Mouse (Mus musculus) midbrain, embryonic 11.5 days (tissue): ENCODE measurements around the gene 1700122O11Rik. TPM values are rescaled to one million over a fixed set of nuclear protein-coding genes. Genes with fewer than 3 reads are reported as not detected.

Experiments
- ATAC-seq: fragments of 200-750 bp; cut with Nextera tagmentation; 2 replicates; pipeline ENCODE4 v1.8.0; 2017; ENCODE audit warnings: moderate TSS enrichment, moderate library complexity; ENCODE audit not compliant: low FRiP score
- DNase-seq: peaks from one replicate; pipeline ENCODE4 v3.0.0; 2015; ENCODE audit warnings: low spot score; ENCODE audit errors: missing footprints
- H3K27ac ChIP-seq: fragments of 300-500 bp; sonication (generic); 2 replicates; pipeline ENCODE4 v1.5.1; 2014; ENCODE audit warnings: low read depth, low read length
- H3K27me3 ChIP-seq: fragments of 300-500 bp; sonication (generic); 2 replicates; pipeline ENCODE4 v1.6.1; 2014; ENCODE audit warnings: mild to moderate bottlenecking, low read length, moderate library complexity, mixed read lengths; ENCODE audit not compliant: control insufficient read depth, insufficient read depth
- H3K36me3 ChIP-seq: fragments of 300-500 bp; sonication (generic); 2 replicates; pipeline ENCODE4 v1.6.1; 2014; ENCODE audit warnings: mild to moderate bottlenecking, low read length, moderate library complexity, mixed read lengths; ENCODE audit not compliant: control insufficient read depth, insufficient read depth
- H3K4me1 ChIP-seq: fragments of 300-500 bp; sonication (generic); 2 replicates; pipeline ENCODE4 v1.6.1; 2014; ENCODE audit warnings: low read length; ENCODE audit not compliant: control insufficient read depth, insufficient read depth
- H3K4me2 ChIP-seq: fragments of 300-500 bp; sonication (generic); 2 replicates; pipeline ENCODE4 v1.6.1; 2014; ENCODE audit warnings: mild to moderate bottlenecking, moderate library complexity
- H3K4me3 ChIP-seq: fragments of 300-500 bp; sonication (generic); 2 replicates; pipeline ENCODE4 v1.5.1; 2014; ENCODE audit warnings: low read depth, low read length
- H3K9ac ChIP-seq: fragments of 300-500 bp; sonication (generic); 2 replicates; pipeline ENCODE4 v1.6.1; 2014; ENCODE audit warnings: low read length
- H3K9me3 ChIP-seq: fragments of 300-500 bp; sonication (generic); 2 replicates; pipeline ENCODE4 v1.6.1; 2016; ENCODE audit warnings: low read length; ENCODE audit not compliant: control insufficient read depth
- WGBS: fragments of 180-500 bp; shearing (Covaris S2); extraction: QIAGEN DNeasy Blood & Tissue Kit; methylation state at CpG from one replicate; pipeline ENCODE4 v1.1.7; 2014; 5-methylcytosine and 5-hydroxymethylcytosine counted together
- polyA plus RNA-seq: library from polyadenylated mRNA; unstranded; fragments of >200 nt; fragmentation: Nextera tagmentation; extraction: Ambion mirVana; gene quantifications from 2 replicates; pipeline ENCODE4 v1.2.1, GENCODE M21; 2014

1700122O11Rik gene
- not detected in 2 replicates for polyA plus RNA-seq

DNA sequence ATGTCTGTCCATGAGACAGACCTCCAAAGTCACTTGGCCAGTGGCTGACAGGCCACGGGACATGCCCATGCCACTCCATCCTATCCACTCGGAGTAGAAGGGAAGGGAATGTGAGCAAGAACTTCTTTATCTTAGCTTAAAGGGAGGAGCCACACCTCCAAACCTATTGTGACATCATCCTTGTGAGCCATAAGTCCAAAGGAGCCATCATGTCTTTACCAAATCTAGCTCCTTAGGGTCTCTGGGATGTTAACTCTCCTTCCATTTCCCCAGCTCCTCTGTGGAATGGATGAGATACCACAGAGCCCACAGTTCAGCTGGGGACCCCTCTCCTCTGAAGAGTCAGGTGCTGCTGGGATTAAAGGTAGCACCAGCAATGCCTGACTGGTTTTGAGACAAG lies at the start of gene 1700122O11Rik:
1700122O11Rik (minus strand) TSS at position 101 of the 400 bp plus-strand sequence.
- ATAC-seq, result no peak
- no peak within 1 kb of the TSS for H3K9ac ChIP-seq
- no peaks in the 10 kb centered on the region for H3K9me3 ChIP-seq
- no peak within 1 kb of the TSS for H3K4me3 ChIP-seq
- 90% methylated on average over 2 of the region's 2 CpGs for WGBS
- H3K4me2 ChIP-seq, result no peak within 1 kb of the TSS
- peaks cover 3% of the 10 kb centered on the region; the same call in 1 of the 2 replicates for H3K27me3 ChIP-seq
- H3K27ac ChIP-seq, result no peak within 1 kb of the TSS
- H3K36me3 ChIP-seq, result no peaks in the 10 kb centered on the region
- H3K4me1 ChIP-seq, result peaks cover 18% of the 10 kb centered on the region
- DNase-seq, result no peak

DNA sequence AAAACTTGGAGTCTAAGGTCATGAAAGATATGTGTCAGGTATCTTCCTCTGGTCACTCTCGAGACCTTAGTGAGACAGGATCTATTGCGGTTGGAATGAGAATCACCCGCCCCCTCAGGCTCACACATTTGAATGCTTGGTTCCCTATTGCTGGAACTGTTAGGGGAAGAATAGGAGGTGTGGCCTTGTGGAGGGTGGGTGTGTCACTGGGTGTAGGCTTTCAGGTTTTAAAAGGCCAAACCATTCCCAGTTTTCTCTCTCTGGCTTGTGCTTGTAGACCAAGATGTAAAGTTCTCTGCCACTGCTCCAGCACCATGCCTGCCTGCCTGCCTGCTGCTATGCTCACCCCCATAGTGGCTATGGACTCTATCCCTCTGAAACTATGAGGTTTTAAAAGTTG lies 42.5 kb upstream of the 1700122O11Rik start:
- Histone ChIP-seq H3K4me3 (no peak overlapping the region), H3K9ac (no peak overlapping the region), H3K27ac (no peak overlapping the region), H3K4me2 (no peak overlapping the region), H3K9me3 (no peaks in the 10 kb centered on the region), H3K27me3 (no peaks in the 10 kb centered on the region), H3K4me1 (no peaks in the 10 kb centered on the region), H3K36me3 (no peaks in the 10 kb centered on the region)
- 57% methylated on average over 3 of the region's 3 CpGs for WGBS
- DNase-seq, result no peak
- ATAC-seq, result no peak

DNA sequence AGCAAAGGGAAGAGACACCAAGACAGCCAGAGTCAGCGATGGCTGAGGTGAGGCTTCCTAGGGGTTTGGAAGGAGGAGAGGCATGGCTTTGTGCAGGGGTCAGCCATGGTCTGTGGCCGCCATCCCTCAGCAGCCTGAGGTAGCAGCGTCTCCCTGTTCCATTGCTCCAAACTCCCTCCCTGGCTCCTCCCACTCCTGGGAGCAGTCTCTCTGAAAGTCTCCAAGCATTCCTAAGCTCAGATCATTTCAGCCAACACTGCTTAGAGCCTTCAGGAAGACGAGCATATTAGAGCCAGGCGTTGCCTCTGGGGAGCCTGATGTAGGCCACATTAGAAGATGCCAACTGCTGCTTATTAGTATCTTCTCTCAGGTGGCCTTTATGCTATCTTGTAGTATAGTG lies 29.6 kb upstream of the 1700122O11Rik start:
- Histone ChIP-seq H3K4me2 (no peak overlapping the region), H3K9me3 (no peaks in the 10 kb centered on the region), H3K4me3 (no peak overlapping the region), H3K27ac (no peak overlapping the region), H3K27me3 (no peaks in the 10 kb centered on the region), H3K4me1 (peaks cover 15% of the 10 kb centered on the region), H3K9ac (no peak overlapping the region), H3K36me3 (no peaks in the 10 kb centered on the region)
- DNase-seq (no peak), ATAC-seq (no peak)
- WGBS, result 20% methylated on average over 5 of the region's 5 CpGs

DNA sequence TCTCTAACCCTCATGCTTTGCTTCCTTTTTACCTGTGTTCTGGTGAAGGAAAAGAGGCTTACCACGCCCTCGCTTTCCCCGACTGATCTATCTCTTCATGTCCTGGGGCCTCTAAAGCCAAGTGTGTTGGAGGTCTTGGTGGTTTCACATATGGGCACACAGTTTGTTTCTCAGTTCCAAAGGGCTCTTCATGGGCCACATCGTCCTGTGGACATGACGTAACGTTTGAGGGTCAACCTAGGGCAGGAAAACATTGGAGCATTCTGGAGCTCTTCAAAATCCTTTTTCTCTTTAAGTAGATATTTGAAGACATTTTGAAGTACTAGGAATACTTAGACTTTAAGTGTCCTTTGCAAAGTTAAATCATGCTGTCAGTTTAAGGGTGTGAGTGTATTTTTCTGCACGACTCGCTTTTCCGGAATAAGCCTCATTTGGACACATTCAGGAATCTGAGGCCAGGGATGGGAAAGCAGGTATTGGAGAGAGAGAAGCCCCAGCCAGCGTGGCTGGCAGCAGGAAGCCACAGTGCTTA lies 29.1 kb upstream of the 1700122O11Rik start:
- H3K27me3 ChIP-seq, result no peaks in the 10 kb centered on the region
- H3K36me3 ChIP-seq, result no peaks in the 10 kb centered on the region
- H3K9ac ChIP-seq, result no peak overlapping the region
- no peak for ATAC-seq
- no peak for DNase-seq
- 75% methylated on average over 10 of the region's 10 CpGs for WGBS
- peaks cover 15% of the 10 kb centered on the region for H3K4me1 ChIP-seq
- no peak overlapping the region for H3K4me3 ChIP-seq
- no peak overlapping the region for H3K27ac ChIP-seq
- no peak overlapping the region for H3K4me2 ChIP-seq
- H3K9me3 ChIP-seq, result no peaks in the 10 kb centered on the region

DNA sequence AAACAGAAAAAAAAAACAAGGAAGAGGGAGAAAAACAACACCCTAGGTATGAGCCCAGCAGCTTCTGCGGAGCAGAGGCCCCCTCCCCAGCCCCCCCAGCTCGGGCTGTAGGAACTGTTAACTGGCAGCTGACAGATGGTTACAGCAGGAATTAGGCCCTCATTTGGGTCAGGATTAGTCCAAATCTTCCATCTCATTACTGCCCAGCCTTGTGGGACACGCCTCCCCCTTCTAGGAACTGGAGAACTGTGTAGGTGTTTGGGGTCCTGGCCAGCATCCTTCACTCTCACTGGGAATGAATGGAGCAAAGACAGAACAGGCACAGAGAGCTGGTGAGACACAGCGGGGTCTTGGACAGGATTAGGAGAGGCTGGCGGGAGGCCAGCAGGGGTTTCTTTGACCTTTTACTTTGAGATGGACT lies 27.0 kb upstream of the 1700122O11Rik start:
- Histone ChIP-seq H3K4me1 (peaks cover 15% of the 10 kb centered on the region), H3K36me3 (no peaks in the 10 kb centered on the region), H3K27me3 (no peaks in the 10 kb centered on the region), H3K9ac (no peak overlapping the region), H3K4me3 (no peak overlapping the region), H3K27ac (no peak overlapping the region), H3K4me2 (no peak overlapping the region), H3K9me3 (no peaks in the 10 kb centered on the region)
- DNase-seq (no peak), ATAC-seq (peak; percentile 42; the same call in 1 of the 2 replicates)
- WGBS, result 5% methylated on average over 5 of the region's 5 CpGs

DNA sequence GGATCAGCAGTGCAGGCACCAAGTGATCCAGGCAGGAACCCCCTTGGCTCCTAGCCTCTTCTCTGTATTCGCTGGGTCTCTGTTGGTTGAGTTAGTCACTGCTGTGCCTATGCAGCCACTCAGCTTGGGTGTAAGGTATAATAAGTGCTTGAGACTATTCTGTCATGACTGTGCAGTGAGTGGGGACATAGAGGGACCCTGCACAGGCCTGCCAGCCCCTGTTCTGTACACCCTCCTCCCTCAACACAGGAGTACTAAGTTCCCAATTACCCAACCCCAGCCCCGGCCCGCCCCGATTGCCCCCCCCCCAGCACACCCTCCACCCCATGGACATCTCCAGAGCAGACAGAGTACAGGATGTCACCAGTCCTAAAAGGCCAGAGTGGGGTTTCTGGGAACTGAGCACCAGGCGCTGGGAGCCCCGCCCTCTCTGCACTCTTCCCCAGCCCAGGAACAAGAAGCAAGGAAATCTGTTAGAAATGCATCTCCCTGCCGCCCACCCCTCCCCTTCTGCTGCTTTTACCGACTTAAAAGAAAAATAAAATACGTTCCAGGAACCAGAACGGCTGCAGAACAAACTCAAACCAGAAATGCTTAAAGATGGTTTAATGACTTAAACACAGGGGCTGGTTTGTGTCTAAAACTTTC lies 26.2 kb upstream of the 1700122O11Rik start:
- H3K9me3 ChIP-seq, result no peaks in the 10 kb centered on the region
- H3K4me3 ChIP-seq, result no peak overlapping the region
- no peak for ATAC-seq
- H3K9ac ChIP-seq, result no peak overlapping the region
- 35% methylated on average over 10 of the region's 10 CpGs for WGBS
- no peak for DNase-seq
- no peaks in the 10 kb centered on the region for H3K27me3 ChIP-seq
- H3K4me2 ChIP-seq, result no peak overlapping the region
- H3K27ac ChIP-seq, result no peak overlapping the region
- peaks cover 15% of the 10 kb centered on the region for H3K4me1 ChIP-seq
- H3K36me3 ChIP-seq, result no peaks in the 10 kb centered on the region

DNA sequence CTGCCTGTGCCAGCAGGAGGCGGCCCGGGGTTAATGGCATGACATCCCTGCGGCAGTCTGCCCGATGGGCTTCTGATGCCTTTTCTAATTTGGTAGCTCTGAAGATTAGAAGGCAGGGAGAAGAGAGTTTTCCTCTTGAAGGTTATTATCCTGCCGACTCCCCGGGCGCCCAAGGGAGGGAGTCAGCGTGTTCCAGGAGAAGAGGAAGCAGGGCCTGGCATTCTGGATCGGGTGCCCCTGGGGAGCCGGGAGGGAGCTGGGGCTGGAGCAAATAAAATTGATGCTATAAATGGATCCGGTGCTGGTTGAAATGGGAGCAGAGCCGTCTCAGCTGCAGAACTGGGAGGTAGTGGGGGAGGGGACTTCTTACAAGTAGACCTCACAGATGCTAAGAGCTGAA lies 19.3 kb upstream of the 1700122O11Rik start:
- H3K4me2 ChIP-seq, result no peak overlapping the region
- H3K9me3 ChIP-seq, result no peaks in the 10 kb centered on the region
- H3K4me3 ChIP-seq, result no peak overlapping the region
- DNase-seq (no peak), ATAC-seq (no peak)
- no peaks in the 10 kb centered on the region for H3K36me3 ChIP-seq
- 6% methylated on average over 12 of the region's 12 CpGs for WGBS
- peaks cover 10% of the 10 kb centered on the region for H3K27me3 ChIP-seq
- H3K27ac ChIP-seq, result no peak overlapping the region
- H3K4me1 ChIP-seq, result peaks cover 14% of the 10 kb centered on the region
- peak overlapping the region; percentile 24; the same call in 1 of the 2 replicates for H3K9ac ChIP-seq

DNA sequence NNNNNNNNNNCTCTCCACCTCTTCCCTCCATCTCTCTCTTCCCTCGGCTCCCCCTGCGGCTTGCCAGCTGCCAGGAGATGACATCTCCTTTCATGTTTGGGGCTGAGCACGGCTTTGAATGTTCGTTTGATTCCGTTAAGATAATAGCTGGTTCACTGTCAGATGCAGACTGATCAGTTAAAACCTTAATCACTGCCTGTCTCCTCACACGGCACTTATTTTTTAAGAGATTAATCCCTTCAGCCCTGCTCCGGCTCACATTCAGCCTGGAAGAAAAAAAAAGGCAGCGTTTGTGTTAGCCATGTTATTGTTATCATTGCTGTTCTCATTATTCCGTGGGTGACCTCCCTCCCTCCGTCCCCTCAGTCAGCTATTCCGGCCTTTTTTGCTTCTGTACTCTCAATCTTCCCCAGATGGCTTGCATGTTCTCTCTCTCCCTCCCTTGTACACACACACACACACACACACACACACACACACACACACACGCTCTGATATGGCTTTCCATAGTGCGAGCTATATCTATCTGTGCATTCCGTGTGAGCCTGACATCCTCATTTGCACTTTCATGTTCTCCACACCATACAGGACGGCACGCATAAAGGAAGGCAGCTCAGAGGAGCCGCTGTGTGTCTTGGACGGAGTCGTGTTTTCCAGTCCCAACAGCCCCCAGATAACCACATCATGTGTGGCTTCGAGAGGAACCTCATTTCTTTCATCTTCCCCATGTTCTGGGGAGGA lies 17.2 kb upstream of the 1700122O11Rik start:
- Histone ChIP-seq H3K4me3 (no peak overlapping the region), H3K27ac (no peak overlapping the region)

DNA sequence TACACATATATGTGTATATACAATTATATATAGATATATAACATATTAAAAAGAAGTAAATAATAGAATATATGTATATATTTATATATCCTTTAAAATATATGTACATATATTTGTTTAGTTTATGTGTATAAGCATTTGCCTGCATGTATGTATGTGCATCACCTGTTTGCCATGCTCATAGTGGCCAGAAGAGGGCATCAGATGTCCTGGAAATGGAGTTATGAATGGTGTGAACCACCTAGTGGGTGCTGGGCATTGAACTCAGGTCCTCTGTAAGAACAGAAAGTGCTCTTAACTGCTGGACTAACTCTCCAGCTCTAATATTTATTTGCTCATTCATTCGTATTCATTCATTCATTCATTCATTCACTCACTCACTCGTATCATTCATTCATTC lies 15.6 kb upstream of the 1700122O11Rik start:
- Histone ChIP-seq H3K27me3 (peaks cover 10% of the 10 kb centered on the region), H3K9ac (no peak overlapping the region), H3K4me2 (no peak overlapping the region), H3K9me3 (no peaks in the 10 kb centered on the region), H3K36me3 (no peaks in the 10 kb centered on the region), H3K4me1 (peaks cover 14% of the 10 kb centered on the region), H3K27ac (no peak overlapping the region), H3K4me3 (no peak overlapping the region)
- ATAC-seq (no peak), DNase-seq (no peak)
- 85% methylated on average over 2 of the region's 2 CpGs for WGBS

More for the DNA sequence above, 17.2 kb upstream of the 1700122O11Rik start:
- peak overlapping the region; percentile 13; the same call in 1 of the 2 replicates for H3K4me2 ChIP-seq
- no peaks in the 10 kb centered on the region for H3K36me3 ChIP-seq
- H3K27me3 ChIP-seq, result peaks cover 10% of the 10 kb centered on the region
- no peak for ATAC-seq
- no peaks in the 10 kb centered on the region for H3K9me3 ChIP-seq
- DNase-seq, result no peak
- H3K4me1 ChIP-seq, result peaks cover 14% of the 10 kb centered on the region
- peak overlapping the region; percentile 40; the same call in 1 of the 2 replicates for H3K9ac ChIP-seq
- WGBS, result 36% methylated on average over 20 of the region's 20 CpGs
